Mouse (Mus musculus) frontal cortex, postnatal 10 days (tissue): ENCODE results near the gene Cd72.

Experiments used
- DNase-seq, 2 experiments: peaks; one replicate each; pipeline ENCODE4 v3.0.0; 2022; ENCODE audit warnings: low spot score in 2 of 2, mixed read lengths in 1 of 2

The Cd72 gene

GRCm38 (mm10) chr4:43428180-43428861 lies 26.1 kb downstream of the Cd72 start:
- DNase-seq, result no peak

- DNase-seq, result no peak
These were observed 26.8 kb downstream of the Cd72 start for GRCm38 (mm10) chr4:43427501-43428179.

- DNase-seq, result no peak
These were observed 27.9 kb downstream of the Cd72 start for GRCm38 (mm10) chr4:43426487-43426886.

- DNase-seq, result no peak
These were observed 28.6 kb downstream of the Cd72 start for GRCm38 (mm10) chr4:43425648-43426380.

GRCm38 (mm10) chr4:43425197-43425596 lies 29.2 kb downstream of the Cd72 start:
- no peak for DNase-seq

GRCm38 (mm10) chr4:43424072-43424471 lies 30.4 kb downstream of the Cd72 start:
- DNase-seq, result no peak

- DNase-seq, result no peak
These were observed 31.0 kb downstream of the Cd72 start for GRCm38 (mm10) chr4:43423267-43423934.

GRCm38 (mm10) chr4:43421632-43422240 lies 32.7 kb downstream of the Cd72 start:
- no peak for DNase-seq

- peak in 1 of 2 experiments; percentile 63 for DNase-seq
These were observed 34.1 kb downstream of the Cd72 start for GRCm38 (mm10) chr4:43420305-43420704.

- no peak for DNase-seq
These were observed 34.6 kb downstream of the Cd72 start for GRCm38 (mm10) chr4:43419801-43420281.

- no peak for DNase-seq
These were observed 35.3 kb downstream of the Cd72 start for GRCm38 (mm10) chr4:43418973-43419656.

- no peak for DNase-seq
These were observed 36.0 kb downstream of the Cd72 start for GRCm38 (mm10) chr4:43418450-43418849.

GRCm38 (mm10) chr4:43417269-43418062 lies 37.0 kb downstream of the Cd72 start:
- DNase-seq, result no peak

- DNase-seq, result no peak
These were observed 38.3 kb downstream of the Cd72 start for GRCm38 (mm10) chr4:43416071-43416490.

GRCm38 (mm10) chr4:43415221-43416070 lies 39.0 kb downstream of the Cd72 start:
- DNase-seq, result no peak

- no peak for DNase-seq
These were observed 39.7 kb downstream of the Cd72 start for GRCm38 (mm10) chr4:43414761-43415160.

GRCm38 (mm10) chr4:43407071-43407920 lies 47.1 kb downstream of the Cd72 start:
- no peak for DNase-seq
